Mouse (Mus musculus): ENCODE data around the gene Xrcc6.

Xrcc6 gene

DNA sequence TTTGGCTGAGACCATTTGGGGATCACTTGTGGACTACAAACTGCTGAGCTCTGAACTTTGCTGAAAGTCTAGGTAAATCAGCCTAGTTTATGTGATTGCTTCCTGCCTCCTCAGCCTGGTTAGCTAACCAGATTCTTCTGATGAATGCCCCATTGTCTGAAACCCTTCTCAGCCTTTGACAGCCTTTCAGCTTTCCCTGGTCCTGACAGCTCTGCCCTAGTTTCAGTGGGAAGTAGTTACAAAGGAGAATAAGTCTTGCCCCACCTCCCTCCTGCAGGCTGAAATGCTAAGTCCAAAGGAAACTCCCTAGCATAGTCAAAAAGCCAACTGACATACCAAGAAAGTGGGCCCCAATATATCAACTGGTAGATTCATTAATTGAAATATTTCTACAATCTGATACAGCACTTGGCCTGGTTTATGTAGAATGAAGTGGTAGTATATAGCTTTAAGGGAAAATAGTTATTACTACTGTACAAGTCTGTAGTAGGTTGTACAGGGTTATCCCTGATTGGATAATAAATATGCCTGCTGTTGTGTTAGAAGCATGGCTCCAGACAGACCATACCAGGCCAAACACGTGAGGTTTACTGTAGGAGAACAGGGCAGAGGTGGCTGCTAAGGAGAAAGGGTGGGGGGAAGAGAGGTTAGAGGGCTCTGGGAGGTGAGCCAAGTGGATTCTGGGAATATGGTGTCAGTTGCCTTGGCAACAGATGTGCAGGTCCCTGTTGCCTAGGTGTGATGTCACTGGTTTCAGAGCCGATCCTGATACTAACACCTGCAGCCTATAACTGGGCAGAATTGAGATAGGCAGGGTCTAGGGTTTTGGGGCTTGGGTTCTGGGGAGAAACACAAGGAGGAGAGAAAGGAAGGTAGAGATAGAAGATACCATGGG is 2.1 kb upstream of the Xrcc6 start:
- CTCF ChIA-PET = interaction anchor here in 3 of 4 experiments (0.6 to 1.3 kb wide), 11 partner anchors 11 to 1162 kb away, joined by 3 to 7 read pairs (median 3); partner anchors contain the start of gene Pmm1 (in 2 of the 3)

GRCm38 (mm10) chr15:81989371-81990062 is 1.9 kb downstream of the Xrcc6 start:
- POLR2A ChIA-PET = interaction anchor here in 3 of 4 experiments (0.6 to 6.1 kb wide), 17 partner anchors 9 to 118 kb away, joined by 3 to 43 read pairs (median 5); partner anchors contain the start of genes Pmm1 (in 2 of the 3), 1700029P11Rik (in 1 of the 3), Csdc2 (in 1 of the 3) and Phf5a (in 1 of the 3)
- CTCF ChIA-PET = interaction anchor here (0.6 to 4.0 kb wide), 14 partner anchors 24 to 158 kb away, joined by 3 to 15 read pairs (median 5); partner anchors contain the start of genes Pmm1 (in 4 of the 4) and Csdc2 (in 1 of the 4)

More for the DNA sequence above, 2.1 kb upstream of the Xrcc6 start:
- POLR2A ChIA-PET = interaction anchor here (0.6 to 9.2 kb wide), 23 partner anchors 11 to 324 kb away, joined by 3 to 151 read pairs (median 6); partner anchors contain the start of genes Pmm1 (in 4 of the 4), Csdc2 (in 1 of the 4) and Polr3h (in 1 of the 4)

DNA sequence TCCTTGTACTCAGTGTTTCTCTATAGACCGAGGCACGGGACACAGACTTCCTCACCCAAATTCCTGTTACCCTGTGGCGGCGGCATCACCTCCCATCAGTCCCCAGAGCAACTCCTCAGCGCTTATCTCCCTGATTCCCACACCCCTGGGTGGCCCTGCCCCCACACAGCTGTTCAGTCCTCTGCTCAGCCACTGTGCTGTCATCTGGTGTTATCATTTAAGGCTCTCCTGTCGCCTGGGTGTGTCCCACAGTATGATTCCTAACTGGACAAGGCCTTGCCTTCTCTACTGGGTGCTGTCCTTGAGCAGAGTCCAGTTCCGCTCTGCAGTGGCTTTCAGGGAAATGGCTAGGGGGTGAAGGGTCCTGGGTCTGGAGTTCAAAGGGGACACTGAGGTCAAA is 2.9 kb downstream of the Xrcc6 start:
- ChIA-PET CTCF (interaction anchor here in 3 of 4 experiments (0.9 to 4.0 kb wide), 9 partner anchors 30 to 159 kb away, joined by 4 to 15 read pairs (median 5); partner anchors contain the start of genes Pmm1 (in 3 of the 3) and Csdc2 (in 1 of the 3)), POLR2A (interaction anchor here in 3 of 4 experiments (1.0 to 6.1 kb wide), 11 partner anchors 22 to 54 kb away, joined by 3 to 43 read pairs (median 5); partner anchors contain the start of genes Pmm1 (in 2 of the 3) and Csdc2 (in 1 of the 3))

DNA sequence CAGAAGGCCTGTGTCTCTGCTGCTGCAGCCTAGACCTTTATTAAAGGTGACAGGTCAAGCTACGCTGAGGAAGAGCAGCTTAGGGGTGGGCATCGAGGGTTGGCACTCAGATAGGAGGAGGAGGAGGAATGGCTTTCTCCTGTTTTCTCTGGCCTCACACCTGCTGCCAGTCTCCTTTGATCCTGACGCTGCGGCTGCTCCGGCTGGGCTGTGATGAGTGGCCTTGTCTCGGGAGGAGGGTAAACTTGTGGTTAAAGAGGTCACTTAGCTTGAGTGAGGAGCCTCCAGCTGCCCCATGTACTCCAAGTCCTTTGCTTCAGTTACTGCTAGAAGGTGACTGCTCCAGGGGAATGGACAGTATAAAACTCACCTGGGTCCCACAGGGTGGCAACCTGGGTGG is 6.4 kb downstream of the Xrcc6 start:
- CTCF ChIA-PET = interaction anchor here (0.5 to 1.6 kb wide), 8 partner anchors 10 to 84 kb away, joined by 3 to 6 read pairs (median 4); no protein-coding TSS in a partner anchor

DNA sequence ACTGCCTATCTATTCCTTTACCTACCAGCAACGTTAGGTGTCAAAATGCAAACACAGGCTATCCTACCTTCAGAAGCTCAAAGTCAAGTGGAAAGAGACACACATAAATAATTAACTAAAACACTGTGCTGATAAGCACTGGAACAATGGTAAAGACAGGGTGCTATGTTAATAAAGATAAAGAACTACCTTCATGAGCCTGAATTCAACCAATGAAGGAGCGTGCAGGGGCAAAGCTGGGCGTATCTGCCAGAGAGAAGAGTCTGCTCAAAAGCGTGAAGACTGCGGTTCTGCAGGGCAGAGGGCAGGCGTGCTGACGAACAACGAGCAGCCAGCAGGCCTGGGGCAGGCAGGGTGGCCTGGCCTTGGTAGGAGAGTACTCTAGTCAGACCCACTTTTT is 16.6 kb downstream of the Xrcc6 start:
- POLR2A ChIA-PET = interaction anchor here in 2 of 4 experiments (0.5 to 2.6 kb wide), 12 partner anchors 8 to 449 kb away, joined by 3 to 21 read pairs (median 4); partner anchors contain the start of gene 1700029P11Rik (in 1 of the 2)
- CTCF ChIA-PET = interaction anchor here in 2 of 4 experiments (0.5 to 0.6 kb wide), 2 partner anchors 32 to 36 kb away, joined by 3 to 5 read pairs; no protein-coding TSS in a partner anchor

More for the DNA sequence above, 6.4 kb downstream of the Xrcc6 start:
- POLR2A ChIA-PET = interaction anchor here in 3 of 4 experiments (0.7 to 7.1 kb wide), 17 partner anchors 8 to 183 kb away, joined by 3 to 48 read pairs (median 4); partner anchors contain the start of genes Pmm1 (in 2 of the 3) and Csdc2 (in 1 of the 3)

DNA sequence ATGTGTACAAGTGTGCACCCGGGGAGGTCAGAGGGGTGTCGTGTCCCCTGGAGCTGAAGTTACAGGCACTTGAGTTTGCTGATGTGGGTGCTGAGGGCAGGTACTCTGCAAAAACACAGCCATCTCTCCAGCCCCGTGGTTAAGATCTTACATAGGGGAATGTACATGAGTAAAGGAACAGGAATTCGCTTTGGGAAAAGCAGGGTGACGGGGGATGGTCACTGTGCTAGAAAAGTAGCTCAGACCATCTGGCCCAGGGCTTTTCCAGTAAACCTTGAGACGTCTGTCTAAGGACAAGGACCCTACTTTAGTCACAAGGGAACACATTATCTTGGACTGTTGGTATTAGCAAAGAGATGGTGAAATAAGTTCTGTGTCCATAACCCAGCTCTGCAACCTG is 24.3 kb downstream of the Xrcc6 start:
- ChIA-PET POLR2A (interaction anchor here in 2 of 4 experiments (0.6 to 3.7 kb wide), 4 partner anchors 43 to 150 kb away, joined by 3 to 9 read pairs (median 4); partner anchors contain the start of gene Pmm1 (in 1 of the 2)), CTCF (no interaction called here)

- CTCF ChIA-PET = interaction anchor here in 3 of 4 experiments (1.0 to 2.8 kb wide), 8 partner anchors 18 to 256 kb away, joined by 3 to 15 read pairs (median 5); partner anchors contain the start of gene Pmm1 (in 1 of the 3)
- POLR2A ChIA-PET = interaction anchor here in 3 of 4 experiments (0.6 to 4.7 kb wide), 43 partner anchors 9 to 884 kb away, joined by 3 to 48 read pairs (median 9); partner anchors contain the start of genes Pmm1 (in 3 of the 3), 1700029P11Rik (in 2 of the 3), Polr3h (in 2 of the 3) and Srebf2 (in 2 of the 3)
Measured at GRCm38 (mm10) chr15:82014745-82015391, 27.2 kb downstream of the Xrcc6 start.

DNA sequence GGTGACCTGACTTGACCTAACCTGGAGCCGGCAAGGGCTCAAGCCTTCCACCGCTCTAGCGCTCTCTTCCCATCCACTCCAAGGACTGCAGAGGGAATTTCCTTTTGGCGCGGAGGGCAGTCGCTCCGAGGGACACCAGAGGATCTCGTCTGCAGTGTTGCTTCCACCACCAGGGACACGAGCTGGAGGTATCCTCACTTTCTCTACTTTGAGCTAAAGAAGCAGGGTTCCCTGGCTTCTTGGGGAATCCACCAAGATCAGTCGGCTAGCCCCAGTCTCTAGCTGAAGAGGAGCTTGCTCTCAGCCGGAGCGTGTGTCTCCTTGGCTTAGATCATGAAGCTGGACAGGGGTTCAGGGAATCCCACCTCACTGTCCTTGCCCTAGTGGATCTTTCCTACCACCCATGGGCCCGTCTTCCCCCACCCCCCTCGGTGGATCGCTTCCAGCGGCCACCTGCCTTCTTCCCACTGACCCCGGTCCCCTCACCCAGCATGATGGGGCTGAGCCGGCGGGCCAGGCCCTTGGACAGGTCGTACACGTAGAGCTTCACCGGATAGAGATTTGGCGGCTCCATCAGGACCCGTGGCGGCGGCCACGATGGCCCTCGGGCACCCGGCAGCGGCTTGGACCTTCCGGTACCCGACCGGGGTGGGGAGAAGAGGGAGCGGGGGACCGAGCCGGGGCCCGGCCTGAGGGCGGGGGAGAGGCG is 27.9 kb downstream of the Xrcc6 start:
- CTCF ChIA-PET = interaction anchor here (0.6 to 2.8 kb wide), 23 partner anchors 16 to 322 kb away, joined by 3 to 15 read pairs (median 4); partner anchors contain the start of genes Pmm1 (in 1 of the 4), Polr3h (in 1 of the 4) and Srebf2 (in 1 of the 4)
- POLR2A ChIA-PET = interaction anchor here (0.6 to 4.7 kb wide), 130 partner anchors 8 to 1782 kb away, joined by 3 to 48 read pairs (median 4); partner anchors contain the start of genes Csdc2 (in 3 of the 4), Pmm1 (in 3 of the 4), Polr3h (in 3 of the 4) and Srebf2 (in 3 of the 4)

DNA sequence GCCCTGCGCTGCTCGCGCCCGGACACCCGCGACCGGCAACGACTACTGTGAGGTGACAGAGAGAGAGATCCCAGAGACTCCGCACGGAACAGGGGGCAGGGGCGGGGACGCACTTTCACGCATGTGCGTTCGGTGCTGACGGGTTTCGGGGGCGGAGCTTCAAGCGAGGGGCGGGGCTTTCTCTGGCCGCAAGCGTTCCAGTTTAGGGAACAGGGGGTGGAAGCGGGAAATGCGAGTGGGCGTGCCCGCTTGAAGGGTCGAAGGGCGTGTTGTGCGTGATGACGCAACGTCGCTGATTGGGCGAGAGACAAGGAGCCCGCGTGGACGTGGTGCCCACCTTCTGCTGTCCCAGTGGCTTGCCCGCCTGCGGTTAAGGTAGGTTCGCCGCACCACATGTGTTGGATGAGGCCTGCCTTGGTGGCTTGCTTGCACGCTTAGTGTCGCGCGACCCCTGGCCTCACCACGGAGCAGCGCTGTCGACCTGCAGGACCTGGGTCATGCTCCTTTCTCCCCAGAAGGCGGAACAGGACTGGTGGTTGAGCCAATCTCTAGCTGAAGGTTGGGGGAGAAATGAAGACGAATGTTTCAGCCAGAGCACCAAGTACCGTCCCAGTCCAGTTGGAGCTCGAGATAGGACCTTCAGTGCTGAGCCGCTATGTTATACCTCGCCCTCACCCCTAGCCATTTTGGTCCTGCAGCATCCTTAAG is 28.6 kb downstream of the Xrcc6 start:
- ChIA-PET CTCF (interaction anchor here (0.6 to 2.8 kb wide), 30 partner anchors 15 to 1041 kb away, joined by 3 to 15 read pairs (median 4); partner anchors contain the start of genes Csdc2 (in 1 of the 4), Desi1 (in 1 of the 4), Pmm1 (in 1 of the 4) and Polr3h (in 1 of the 4)), POLR2A (interaction anchor here (0.6 to 4.7 kb wide), 158 partner anchors 8 to 1799 kb away, joined by 3 to 48 read pairs (median 4); partner anchors contain the start of genes Csdc2 (in 3 of the 4), Pmm1 (in 3 of the 4), Polr3h (in 3 of the 4) and Srebf2 (in 3 of the 4))

- POLR2A ChIA-PET = interaction anchor here (0.6 to 4.7 kb wide), 88 partner anchors 7 to 1799 kb away, joined by 3 to 48 read pairs (median 5); partner anchors contain the start of genes Pmm1 (in 3 of the 4), Polr3h (in 3 of the 4), Srebf2 (in 3 of the 4) and Csdc2 (in 2 of the 4)
- CTCF ChIA-PET = interaction anchor here (0.6 to 2.8 kb wide), 17 partner anchors 17 to 323 kb away, joined by 3 to 15 read pairs (median 4); partner anchors contain the start of genes Csdc2 (in 1 of the 4), Desi1 (in 1 of the 4), Pmm1 (in 1 of the 4) and Polr3h (in 1 of the 4)
Measured at GRCm38 (mm10) chr15:82016830-82017229, 29.2 kb downstream of the Xrcc6 start.

GRCm38 (mm10) chr15:82017461-82017860 is 29.8 kb downstream of the Xrcc6 start:
- ChIA-PET POLR2A (interaction anchor here in 3 of 4 experiments (0.6 to 4.7 kb wide), 31 partner anchors 9 to 1414 kb away, joined by 3 to 42 read pairs (median 10); partner anchors contain the start of genes Desi1 (in 2 of the 3), Pmm1 (in 2 of the 3), Srebf2 (in 2 of the 3) and Aco2 (in 1 of the 3)), CTCF (interaction anchor here in 3 of 4 experiments (0.6 to 2.8 kb wide), 9 partner anchors 18 to 258 kb away, joined by 3 to 15 read pairs (median 4); partner anchors contain the start of gene Pmm1 (in 1 of the 3))

DNA sequence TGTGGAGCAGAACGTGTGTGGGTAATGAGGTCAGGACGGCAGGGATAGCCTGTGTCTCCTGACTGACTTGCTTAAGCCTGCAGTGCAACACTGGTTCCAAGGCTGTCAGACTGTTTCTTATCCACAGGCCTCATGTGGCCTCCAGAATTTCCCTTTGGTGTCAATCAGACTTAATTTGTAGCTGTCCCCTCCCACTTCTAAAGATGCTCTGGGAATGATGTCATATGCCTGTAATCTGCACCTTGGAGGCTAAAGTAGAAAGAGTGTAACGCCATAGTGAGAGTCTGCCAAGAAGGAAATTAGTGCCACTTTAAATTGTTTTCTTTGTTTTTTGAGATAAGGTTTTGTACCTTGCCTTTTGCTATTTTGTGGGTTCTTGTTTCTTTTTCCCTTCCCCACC is 31.7 kb downstream of the Xrcc6 start:
- POLR2A ChIA-PET = interaction anchor here in 1 of 4 experiments (0.7 to 3.7 kb wide), 5 partner anchors 9 to 21 kb away, joined by 3 to 19 read pairs (median 4); partner anchors contain the start of gene Desi1

GRCm38 (mm10) chr15:82022535-82023088 is 35.0 kb downstream of the Xrcc6 start:
- CTCF ChIA-PET = interaction anchor here in 3 of 4 experiments (0.5 to 1.4 kb wide), 3 partner anchors 63 to 1789 kb away, joined by 3 to 4 read pairs (median 4); partner anchors contain the start of gene Mief1 (in 1 of the 3)
- POLR2A ChIA-PET = interaction anchor here in 2 of 4 experiments (0.6 to 3.5 kb wide), 8 partner anchors 9 to 1127 kb away, joined by 3 to 12 read pairs (median 3); partner anchors contain the start of genes Desi1 (in 1 of the 2) and Poldip3 (in 1 of the 2)

More for the DNA sequence above, 31.7 kb downstream of the Xrcc6 start:
- CTCF ChIA-PET = interaction anchor here in 1 of 4 experiments (0.6 kb wide), 1 partner anchor 788 kb away, joined by 7 read pairs; no protein-coding TSS in a partner anchor

All from embryonic stem cell, embryonic (primary cell).